Mouse (Mus musculus): ENCODE measurements around the gene Mn1.

DNA sequence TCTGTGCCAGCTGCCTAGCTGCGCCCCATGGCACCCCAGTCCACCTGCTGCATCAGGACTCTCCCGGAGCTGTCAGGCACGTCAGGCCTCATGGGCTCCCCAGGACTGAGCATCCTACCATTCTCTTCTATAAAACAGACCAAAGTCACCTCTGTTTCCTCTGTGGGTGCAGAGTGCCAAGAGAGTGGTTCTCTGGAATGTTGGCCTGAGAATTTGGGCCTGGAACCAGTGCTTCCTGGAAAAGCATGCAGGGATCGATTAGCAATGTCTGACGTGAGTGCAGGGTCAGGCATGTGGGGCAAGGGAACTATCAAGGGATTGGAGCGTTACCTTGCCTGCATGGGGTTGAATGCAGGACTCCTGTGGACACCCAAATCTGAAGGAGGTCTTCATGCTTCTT, 59.0 kb downstream of the Mn1 start:
- TF ChIP-seq POLR2A (IDR thresholded peaks at IDR 0.05; ENCODE audit: low read depth, low read length), result no peak
- no peak for TF ChIP-seq CTCF (conservative IDR thresholded peaks at IDR 0.05; ENCODE audit: insufficient read depth, insufficient read length, low read depth, low read length)

All from kidney, adult 2 months (tissue).